Mouse (Mus musculus) left cerebral cortex, adult 11 months (tissue): ENCODE data around the gene Tmem259.

Experiments
- DNase-seq: peaks from one replicate; pipeline ENCODE4 v3.0.0; 2022; ENCODE audit warnings: low spot score

Gene Tmem259

GRCm38 (mm10) chr10:79987771-79988505 lies 3.8 kb upstream of the Tmem259 start:
- no peak for DNase-seq

- DNase-seq = peak; percentile 74
Measured at GRCm38 (mm10) chr10:79986963-79987362, 2.8 kb upstream of the Tmem259 start.

DNA sequence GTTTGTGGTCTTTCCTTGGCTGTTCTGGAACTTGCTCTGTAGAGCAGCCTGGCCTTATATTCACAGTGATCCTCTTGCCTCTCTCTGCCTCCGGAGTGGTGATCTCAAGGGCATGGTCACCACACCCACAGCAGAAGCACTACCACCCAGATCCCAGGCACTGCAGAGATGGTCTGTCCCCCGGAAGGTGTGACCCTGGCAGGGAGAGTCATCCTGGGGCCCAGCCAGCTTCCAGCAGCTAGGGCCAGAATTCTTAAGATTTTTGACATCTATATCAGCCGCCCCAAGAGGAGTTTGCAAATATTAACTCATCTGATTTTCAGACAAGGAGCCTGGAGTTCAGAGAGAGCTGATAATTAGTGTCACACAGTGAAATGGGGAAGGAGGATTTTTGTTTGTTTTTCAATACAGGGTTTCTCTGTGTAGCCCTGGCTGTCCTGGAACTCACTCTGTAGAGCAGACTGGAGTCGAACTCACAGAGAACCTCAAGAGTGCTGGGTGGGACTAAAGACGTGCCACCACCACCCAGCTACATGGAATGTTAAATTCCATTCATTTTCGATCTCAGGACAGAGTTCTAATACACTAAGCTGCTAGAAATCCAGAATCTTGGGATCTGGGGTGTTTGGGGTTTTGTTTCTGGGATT lies 2.2 kb upstream of the Tmem259 start:
- DNase-seq = no peak

DNA sequence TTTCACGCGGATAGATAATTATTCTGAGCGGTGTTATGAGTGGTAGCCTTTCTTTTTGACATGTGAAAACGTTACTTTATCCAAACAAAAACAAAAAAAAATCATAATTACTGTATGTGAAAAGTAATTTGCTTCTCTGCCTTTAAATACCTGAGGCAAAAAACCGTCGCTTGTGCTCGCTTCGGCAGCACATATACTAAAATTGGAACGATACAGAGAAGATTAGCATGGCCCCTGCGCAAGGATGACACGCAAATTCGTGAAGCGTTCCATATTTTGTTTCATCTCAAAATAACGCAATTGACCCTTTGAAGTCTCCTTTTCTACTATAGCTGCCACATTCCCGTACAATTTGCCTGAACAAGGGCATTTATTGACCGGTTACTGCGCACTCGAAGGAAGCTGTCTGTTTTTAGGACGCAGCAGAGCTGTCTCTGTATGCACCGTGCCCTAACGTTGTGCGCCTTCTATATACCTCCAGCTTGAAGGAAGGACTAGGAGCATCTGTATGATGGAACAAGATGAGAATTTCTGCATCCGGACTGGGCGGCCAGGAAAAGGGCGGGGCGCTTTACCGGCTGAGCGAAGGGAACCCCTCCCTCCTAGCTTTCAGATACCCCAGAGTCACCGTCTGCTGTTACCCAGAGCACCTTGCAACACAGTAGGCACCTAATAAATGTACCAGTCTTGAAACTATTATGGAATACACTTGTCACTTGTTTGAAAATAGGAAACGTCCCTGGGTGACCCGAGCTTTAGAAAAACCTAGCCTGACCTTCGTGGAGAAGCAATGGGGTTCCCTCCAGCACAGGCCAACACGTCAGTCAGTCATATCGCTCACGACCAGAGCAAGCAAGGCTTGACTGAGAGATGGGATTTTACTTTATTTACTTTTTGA lies 1.5 kb upstream of the Tmem259 start:
- peak; percentile 68 for DNase-seq

DNA sequence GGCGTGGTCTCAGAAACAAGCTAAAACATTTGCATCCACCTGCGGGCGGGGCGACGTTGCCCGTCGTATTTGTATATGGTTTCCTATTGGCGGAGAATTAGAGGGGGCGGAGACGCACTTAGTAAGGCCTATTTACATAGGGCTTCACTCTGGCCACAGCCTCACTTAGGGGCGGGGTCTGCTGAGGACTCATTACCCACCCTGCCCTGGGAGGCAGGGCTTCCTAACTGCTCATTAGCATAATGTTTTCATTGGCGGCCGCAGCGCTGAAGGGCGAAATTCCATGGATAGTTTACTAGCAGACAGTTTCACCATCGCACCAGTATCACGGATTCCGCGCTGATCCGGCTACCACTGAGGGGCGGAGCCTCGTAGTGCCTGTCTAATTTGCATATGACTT lies 741 bp upstream of the Tmem259 start:
- DNase-seq = peak; percentile 99

DNA sequence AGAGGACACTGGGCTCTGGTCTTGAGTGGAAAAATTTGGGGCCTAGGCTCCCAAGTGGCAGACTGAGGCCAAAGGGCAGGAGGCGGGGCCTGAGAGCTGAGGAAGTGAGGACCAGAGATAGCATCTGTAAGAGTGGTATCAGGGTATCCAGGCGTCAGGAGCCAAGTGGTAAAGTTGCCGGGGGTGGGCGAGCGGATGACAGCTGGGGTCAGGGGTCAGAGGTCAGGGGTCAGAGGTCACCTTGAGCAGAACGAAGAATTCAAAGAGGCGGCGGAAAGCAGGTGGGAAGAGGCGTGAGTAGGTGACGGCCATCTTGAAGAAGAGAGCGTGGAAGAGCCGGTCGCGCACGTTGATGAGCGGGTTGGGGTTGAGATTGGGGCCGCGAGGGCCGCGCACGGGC lies 460 bp downstream of the Tmem259 start:
- DNase-seq = peak; percentile 63

- no peak for DNase-seq
Measured at GRCm38 (mm10) chr10:79983205-79983604, 925 bp downstream of the Tmem259 start.

GRCm38 (mm10) chr10:79979401-79980155 lies 4.6 kb downstream of the Tmem259 start:
- no peak for DNase-seq

GRCm38 (mm10) chr10:79978061-79978460 lies 6.1 kb downstream of the Tmem259 start:
- DNase-seq = no peak

GRCm38 (mm10) chr10:79977324-79977723 lies 6.8 kb downstream of the Tmem259 start:
- no peak for DNase-seq

DNA sequence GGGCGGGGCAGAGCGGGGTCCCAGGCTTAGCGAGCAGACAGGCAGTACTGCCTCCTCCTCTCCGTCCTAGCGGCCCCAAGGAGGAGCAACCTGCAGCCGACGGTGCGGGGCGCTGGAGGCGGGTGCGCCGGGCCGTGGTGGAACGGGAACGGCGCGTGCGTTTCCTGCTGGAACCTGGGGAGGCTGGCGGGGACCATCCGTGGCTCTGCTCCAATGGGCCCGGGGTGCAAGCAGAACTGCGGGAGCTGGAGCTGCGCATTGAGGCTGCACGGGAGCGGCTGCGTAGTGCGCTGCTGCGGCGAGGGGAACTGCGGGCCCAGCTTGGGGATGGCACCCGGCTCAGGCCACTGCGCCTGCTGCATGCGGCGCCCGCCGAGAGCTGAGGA lies 7.4 kb downstream of the Tmem259 start:
- DNase-seq = no peak

GRCm38 (mm10) chr10:79976071-79976721 lies 7.9 kb downstream of the Tmem259 start:
- no peak for DNase-seq

GRCm38 (mm10) chr10:79974668-79975067 lies 9.5 kb downstream of the Tmem259 start:
- DNase-seq = no peak

GRCm38 (mm10) chr10:79974087-79974486 lies 10.0 kb downstream of the Tmem259 start:
- DNase-seq = no peak

DNA sequence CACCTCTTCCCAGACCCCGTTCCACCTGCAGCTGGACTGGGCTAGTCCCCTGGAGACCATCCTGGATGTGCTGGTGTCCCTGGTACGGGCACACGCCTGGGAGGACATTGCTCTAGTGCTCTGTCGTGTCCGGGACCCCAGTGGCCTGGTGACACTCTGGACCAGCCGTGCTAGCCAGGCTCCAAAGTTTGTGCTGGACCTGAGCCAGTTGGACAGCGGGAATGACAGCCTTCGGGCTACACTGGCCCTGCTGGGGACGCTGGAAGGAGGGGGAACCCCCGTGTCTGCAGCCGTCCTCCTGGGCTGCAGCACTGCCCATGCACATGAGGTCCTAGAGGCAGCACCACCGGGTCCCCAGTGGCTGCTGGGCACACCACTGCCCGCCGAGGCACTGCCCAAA lies 11.3 kb downstream of the Tmem259 start:
- DNase-seq = no peak

DNA sequence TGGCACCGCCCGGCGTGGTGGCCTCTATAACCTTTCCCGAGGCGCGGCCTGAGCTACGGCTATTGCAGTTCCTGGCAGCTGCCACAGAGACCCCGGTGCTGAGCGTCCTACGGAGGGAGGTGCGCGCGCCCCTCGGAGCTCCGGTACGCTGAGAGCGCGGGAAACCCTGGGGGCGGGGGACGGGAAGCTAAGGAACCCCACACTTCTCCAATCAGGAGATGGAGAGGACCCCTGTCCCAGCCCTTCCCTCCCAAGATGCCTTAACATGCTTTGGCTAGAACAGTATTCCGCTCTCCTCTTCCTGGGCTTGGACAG lies 13.0 kb downstream of the Tmem259 start:
- no peak for DNase-seq

GRCm38 (mm10) chr10:79970415-79971182 lies 13.5 kb downstream of the Tmem259 start, which contains the start of gene Grin3b:
Grin3b (plus strand) TSS chr10:79970715.
- no peak for DNase-seq

- no peak for DNase-seq
Measured at GRCm38 (mm10) chr10:79969124-79969568, 15.0 kb downstream of the Tmem259 start.

DNA sequence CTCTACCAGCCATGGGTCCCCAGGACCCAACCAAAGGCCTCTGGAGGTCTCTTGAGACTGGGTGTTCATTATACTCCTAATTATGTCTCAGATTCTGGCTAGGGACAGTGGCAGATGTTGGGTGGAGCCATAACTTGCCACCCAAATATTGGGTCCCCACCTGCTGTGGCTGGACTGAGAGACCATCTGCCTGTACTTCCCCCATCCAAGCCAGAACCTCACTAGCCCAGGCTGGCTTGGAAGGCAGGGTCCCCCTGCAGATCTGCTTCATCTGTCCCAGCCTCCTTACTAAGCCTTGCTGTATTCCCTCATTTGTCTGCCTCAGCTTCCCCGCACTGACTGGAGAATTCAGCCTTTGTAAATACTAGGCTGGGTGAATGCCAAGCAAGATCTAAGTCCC lies 15.9 kb downstream of the Tmem259 start:
- no peak for DNase-seq

DNA sequence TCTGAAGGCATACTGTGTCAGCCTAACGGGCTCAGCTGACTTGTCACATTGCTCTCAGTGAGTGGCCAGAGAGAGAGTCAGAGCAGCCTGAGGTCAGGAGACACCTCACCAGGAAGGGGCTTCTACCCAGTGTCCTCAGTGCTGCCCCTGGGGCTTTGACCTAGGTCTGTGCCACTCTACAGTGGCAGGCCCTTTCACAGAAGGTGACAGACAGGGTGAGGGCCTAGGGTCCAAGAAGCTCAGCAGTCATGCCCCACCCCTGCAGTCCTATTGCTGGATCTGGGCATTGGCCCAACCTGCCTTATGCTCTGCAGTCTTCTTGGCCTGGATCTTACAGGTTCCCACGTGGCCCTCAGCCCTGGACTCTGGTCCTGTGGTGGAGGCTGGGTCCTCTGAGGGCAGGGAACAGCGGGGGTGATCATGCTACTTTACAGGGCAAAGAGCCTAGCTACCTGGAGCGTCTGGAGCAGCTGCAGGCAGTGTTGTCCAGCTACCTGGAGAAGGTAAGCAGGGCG lies 17.2 kb downstream of the Tmem259 start:
- DNase-seq = no peak

- no peak for DNase-seq
Measured at GRCm38 (mm10) chr10:79965325-79965724, 18.8 kb downstream of the Tmem259 start.
